Mouse (Mus musculus): ENCODE measurements around the gene Trim7. TPM values are rescaled to one million over a fixed set of nuclear protein-coding genes. Genes with fewer than 3 reads are reported as not detected.

Gene Trim7
- polyA plus RNA-seq, 1 experiment from 2014 or later: 0.32 TPM

DNA sequence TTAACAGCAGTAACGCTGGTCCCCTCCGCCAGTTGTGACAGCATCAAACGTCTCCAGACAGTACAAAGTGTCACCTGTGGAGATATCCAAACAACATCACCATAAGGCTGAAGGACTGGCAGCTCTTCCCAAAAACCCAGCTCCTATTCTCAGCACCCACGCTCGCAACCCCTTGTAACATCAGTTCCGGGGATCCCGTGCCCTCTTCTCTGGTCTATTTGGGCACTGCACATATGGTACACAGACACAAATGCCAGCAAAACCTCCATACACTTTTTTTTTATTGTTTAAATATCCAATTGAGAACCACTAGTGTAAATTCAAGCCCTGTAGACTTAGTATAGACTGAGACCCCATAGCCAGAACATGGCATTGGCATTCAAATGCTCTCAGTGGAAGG lies 30.7 kb upstream of the Trim7 start:
- no peak for DNase-seq (ENCODE audit: low spot score)
- Histone ChIP-seq H3K27me3 (ENCODE audit: low read depth, poor library complexity, severe bottlenecking) (no peaks in the 10 kb centered on the region), H3K4me3 (no peak overlapping the region), H3K36me3 (no peaks in the 10 kb centered on the region), H3K9me3 (replicated peaks) (no peaks in the 10 kb centered on the region), H3K27ac (replicated peaks) (no peak overlapping the region), H3K4me1 (peaks cover 22% of the 10 kb centered on the region)
- 91% methylated on average over 7 of the region's 7 CpGs for WGBS

GRCm38 (mm10) chr11:48796290-48796689 lies 29.6 kb upstream of the Trim7 start:
- no peak overlapping the region for H3K4me3 ChIP-seq
- no peak for DNase-seq (ENCODE audit: low spot score)
- H3K9me3 ChIP-seq (replicated peaks): no peaks in the 10 kb centered on the region
- H3K36me3 ChIP-seq: peaks cover 3% of the 10 kb centered on the region
- 84% methylated on average over 4 of the region's 4 CpGs for WGBS
- H3K27ac ChIP-seq (replicated peaks): no peak overlapping the region
- peaks cover 22% of the 10 kb centered on the region for H3K4me1 ChIP-seq
- H3K27me3 ChIP-seq (ENCODE audit: low read depth, poor library complexity, severe bottlenecking): no peaks in the 10 kb centered on the region

DNA sequence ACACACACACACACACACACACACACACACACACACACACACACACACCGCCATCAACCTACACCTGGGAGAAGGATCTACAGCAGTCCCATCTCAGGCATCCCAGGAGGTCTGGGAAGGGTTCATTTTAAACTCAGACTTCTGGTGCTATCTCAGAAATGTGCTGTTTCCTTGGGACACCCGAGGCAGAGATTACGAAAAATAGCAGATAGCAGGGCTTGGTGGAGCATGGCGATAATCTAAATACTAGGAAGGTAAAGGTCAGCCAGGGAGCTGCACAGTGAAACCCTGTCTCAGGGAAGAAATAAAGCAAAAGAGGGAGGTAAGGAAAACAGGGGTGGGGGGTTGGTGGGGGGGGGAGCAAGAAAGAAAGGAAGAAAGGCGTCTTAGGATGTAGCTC lies 28.7 kb upstream of the Trim7 start:
- WGBS: 95% methylated on average over 5 of the region's 5 CpGs
- Histone ChIP-seq H3K27me3 (ENCODE audit: low read depth, poor library complexity, severe bottlenecking) (no peaks in the 10 kb centered on the region), H3K27ac (replicated peaks) (no peak overlapping the region), H3K4me1 (peaks cover 32% of the 10 kb centered on the region), H3K36me3 (peaks cover 13% of the 10 kb centered on the region), H3K9me3 (replicated peaks) (no peaks in the 10 kb centered on the region), H3K4me3 (no peak overlapping the region)
- DNase-seq (ENCODE audit: low spot score): no peak

- Histone ChIP-seq H3K4me3 (peak overlapping the region; percentile 90), H3K27me3 (ENCODE audit: low read depth, poor library complexity, severe bottlenecking) (no peaks in the 10 kb centered on the region), H3K9me3 (replicated peaks) (no peaks in the 10 kb centered on the region), H3K27ac (replicated peaks) (no peak overlapping the region), H3K4me1 (peaks cover 37% of the 10 kb centered on the region), H3K36me3 (peaks cover 23% of the 10 kb centered on the region)
- DNase-seq (ENCODE audit: low spot score): no peak
- 82% methylated on average over 7 of the region's 7 CpGs for WGBS
Observed at GRCm38 (mm10) chr11:48798308-48798707, 27.6 kb upstream of the Trim7 start.

GRCm38 (mm10) chr11:48798984-48799920 lies 26.7 kb upstream of the Trim7 start:
- WGBS: 11% methylated on average over 18 of the region's 18 CpGs
- peaks cover 33% of the 10 kb centered on the region for H3K36me3 ChIP-seq
- DNase-seq (ENCODE audit: low spot score): no peak
- no peaks in the 10 kb centered on the region for H3K27me3 ChIP-seq (ENCODE audit: low read depth, poor library complexity, severe bottlenecking)
- H3K4me3 ChIP-seq: peak overlapping the region; percentile 90
- no peaks in the 10 kb centered on the region for H3K9me3 ChIP-seq (replicated peaks)
- peak overlapping the region; percentile 95 for H3K27ac ChIP-seq (replicated peaks)
- H3K4me1 ChIP-seq: peaks cover 37% of the 10 kb centered on the region

GRCm38 (mm10) chr11:48799921-48800701 lies 25.8 kb upstream of the Trim7 start, which contains the start of gene Rack1:
TSS of gene Rack1 (plus strand) at chr11:48800332.
- H3K36me3 ChIP-seq: peaks cover 42% of the 10 kb centered on the region
- peaks cover 37% of the 10 kb centered on the region for H3K4me1 ChIP-seq
- H3K9me3 ChIP-seq (replicated peaks): no peaks in the 10 kb centered on the region
- WGBS: under 1% methylated on average over 47 of the region's 47 CpGs
- no peaks in the 10 kb centered on the region for H3K27me3 ChIP-seq (ENCODE audit: low read depth, poor library complexity, severe bottlenecking)
- DNase-seq (ENCODE audit: low spot score): peak; percentile 93
- peak within 1 kb of the TSS; percentile 95 for H3K27ac ChIP-seq (replicated peaks)
- peak within 1 kb of the TSS; percentile 90 for H3K4me3 ChIP-seq

DNA sequence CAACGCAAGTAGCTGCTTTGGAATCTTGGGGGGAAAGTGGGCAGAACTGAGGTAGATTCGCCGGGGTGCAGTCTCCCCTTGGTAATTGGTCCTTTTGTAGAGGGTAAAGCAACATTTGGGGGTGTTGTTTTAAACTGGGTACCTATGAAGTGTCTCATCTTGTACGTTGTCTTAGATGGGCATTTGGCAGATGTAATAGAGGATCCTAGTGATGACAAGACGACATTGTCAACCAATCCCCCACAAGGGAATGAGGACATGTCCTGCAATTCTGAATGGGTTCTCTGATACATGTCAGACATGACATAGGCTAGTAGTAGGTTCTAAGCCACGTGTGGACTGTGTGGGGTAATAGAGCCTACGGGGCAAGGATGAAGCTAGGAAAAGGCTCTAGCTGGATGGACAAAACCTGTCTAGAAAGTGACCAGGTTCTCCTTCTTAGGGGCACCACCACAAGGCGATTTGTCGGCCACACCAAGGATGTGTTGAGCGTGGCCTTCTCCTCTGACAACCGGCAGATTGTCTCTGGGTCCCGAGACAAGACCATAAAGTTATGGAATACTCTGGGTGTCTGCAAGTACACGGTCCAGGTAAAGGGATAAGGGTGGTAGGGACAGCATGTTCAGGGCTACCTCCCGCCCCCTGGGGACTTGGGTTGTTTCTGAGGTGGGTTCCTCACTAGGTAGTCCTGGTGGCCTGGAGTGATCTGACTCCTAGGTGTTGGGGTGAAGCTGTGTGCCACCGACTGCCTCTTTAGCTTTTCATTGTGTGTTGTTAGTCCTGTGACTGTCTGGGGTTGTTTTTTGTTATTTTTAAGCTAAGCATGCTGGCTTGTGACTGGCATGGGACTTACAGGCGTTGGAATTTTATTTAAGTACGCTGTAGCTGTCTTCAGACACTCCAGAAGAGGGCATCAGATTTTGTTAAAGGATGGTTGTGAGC lies 23.8 kb upstream of the Trim7 start:
- H3K4me1 ChIP-seq: peaks cover 37% of the 10 kb centered on the region
- WGBS: 81% methylated on average over 17 of the region's 17 CpGs
- H3K27ac ChIP-seq (replicated peaks): peak overlapping the region; percentile 95; the same call in 1 of the 2 replicates
- no peaks in the 10 kb centered on the region for H3K27me3 ChIP-seq (ENCODE audit: low read depth, poor library complexity, severe bottlenecking)
- H3K9me3 ChIP-seq (replicated peaks): no peaks in the 10 kb centered on the region
- peak overlapping the region; percentile 90 for H3K4me3 ChIP-seq
- H3K36me3 ChIP-seq: peaks cover 61% of the 10 kb centered on the region
- no peak for DNase-seq (ENCODE audit: low spot score)

GRCm38 (mm10) chr11:48803988-48804387 lies 22.0 kb upstream of the Trim7 start:
- Histone ChIP-seq H3K27me3 (ENCODE audit: low read depth, poor library complexity, severe bottlenecking) (no peaks in the 10 kb centered on the region), H3K9me3 (replicated peaks) (no peaks in the 10 kb centered on the region), H3K36me3 (peaks cover 80% of the 10 kb centered on the region), H3K27ac (replicated peaks) (no peak overlapping the region), H3K4me1 (peaks cover 20% of the 10 kb centered on the region), H3K4me3 (no peak overlapping the region)
- no peak for DNase-seq (ENCODE audit: low spot score)
- WGBS: 94% methylated on average over 2 of the region's 2 CpGs

GRCm38 (mm10) chr11:48804922-48805321 lies 21.0 kb upstream of the Trim7 start:
- no peak overlapping the region for H3K4me3 ChIP-seq
- DNase-seq (ENCODE audit: low spot score): no peak
- WGBS: 88% methylated on average over 2 of the region's 2 CpGs
- no peak overlapping the region for H3K27ac ChIP-seq (replicated peaks)
- peaks cover 18% of the 10 kb centered on the region for H3K4me1 ChIP-seq
- no peaks in the 10 kb centered on the region for H3K9me3 ChIP-seq (replicated peaks)
- peaks cover 90% of the 10 kb centered on the region for H3K36me3 ChIP-seq
- H3K27me3 ChIP-seq (ENCODE audit: low read depth, poor library complexity, severe bottlenecking): no peaks in the 10 kb centered on the region

GRCm38 (mm10) chr11:48806856-48807562 lies 18.9 kb upstream of the Trim7 start:
- Histone ChIP-seq H3K9me3 (replicated peaks) (no peaks in the 10 kb centered on the region), H3K4me3 (no peak overlapping the region), H3K27me3 (ENCODE audit: low read depth, poor library complexity, severe bottlenecking) (no peaks in the 10 kb centered on the region), H3K27ac (replicated peaks) (no peak overlapping the region), H3K4me1 (peaks cover 7% of the 10 kb centered on the region), H3K36me3 (peaks cover 100% of the 10 kb centered on the region)
- DNase-seq (ENCODE audit: low spot score): no peak
- WGBS: 63% methylated on average over 21 of the region's 21 CpGs

DNA sequence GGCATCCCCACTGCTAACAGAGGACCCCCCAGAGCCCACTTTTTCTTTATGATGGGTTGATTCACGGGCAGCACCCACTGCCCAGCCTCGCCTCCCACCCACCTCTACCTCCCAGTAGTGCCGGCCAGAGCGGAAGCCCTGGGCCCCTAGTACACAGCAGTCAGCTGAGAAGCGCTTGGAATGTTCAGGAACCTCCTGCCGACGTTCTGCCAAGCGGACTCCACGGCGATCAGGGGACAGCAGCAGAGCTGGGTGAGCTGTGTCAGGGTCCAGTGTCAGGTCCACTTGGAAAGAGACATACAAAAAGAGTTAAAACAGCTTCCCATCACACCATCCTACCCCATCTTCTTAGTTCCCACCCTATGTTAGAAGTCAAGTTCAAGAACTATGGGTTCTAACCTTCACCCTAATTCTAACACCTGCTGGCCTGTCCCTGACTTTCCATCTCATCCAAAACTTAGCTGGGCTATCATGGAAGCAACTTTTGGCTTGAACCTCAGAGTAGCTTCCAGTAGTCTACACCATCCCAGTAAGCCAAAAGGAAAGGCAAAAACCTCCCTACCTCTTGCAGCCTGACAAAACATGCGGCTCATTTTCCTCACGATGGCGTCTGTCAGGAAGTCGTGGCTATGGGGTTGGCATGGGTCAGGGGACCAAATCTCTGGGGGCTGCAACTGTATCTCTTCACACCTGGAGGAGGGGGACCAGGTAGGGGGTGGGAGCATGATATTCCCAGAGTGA lies 18.2 kb upstream of the Trim7 start:
- Histone ChIP-seq H3K27me3 (ENCODE audit: low read depth, poor library complexity, severe bottlenecking) (no peaks in the 10 kb centered on the region), H3K4me1 (no peaks in the 10 kb centered on the region; the same call in 1 of the 2 replicates), H3K9me3 (replicated peaks) (no peaks in the 10 kb centered on the region), H3K4me3 (no peak overlapping the region), H3K27ac (replicated peaks) (no peak overlapping the region), H3K36me3 (peaks cover 100% of the 10 kb centered on the region)
- no peak for DNase-seq (ENCODE audit: low spot score)
- WGBS: 75% methylated on average over 14 of the region's 14 CpGs
